Mouse (Mus musculus) kidney, postnatal 0 days (tissue): Measurements from ENCODE around the gene Lkaaear1. TPM values are rescaled to one million over a fixed set of nuclear protein-coding genes. Genes with fewer than 3 reads are reported as not detected.

Experiments used
- ATAC-seq: fragments of 200-750 bp; cut with Nextera tagmentation; replicated peaks from 2 replicates; pipeline ENCODE4 v1.8.0; 2017; ENCODE audit warnings: low read depth, moderate number of reproducible peaks, moderate TSS enrichment, moderate library complexity; ENCODE audit not compliant: low FRiP score
- DNase-seq: peaks from one replicate; pipeline ENCODE4 v3.0.0-alpha.2; 2016; ENCODE audit warnings: low spot score
- H3K27ac ChIP-seq: fragments of 300-500 bp; sonication (generic); 2 replicates; pipeline ENCODE4 v1.5.1; 2014; ENCODE audit warnings: mild to moderate bottlenecking
- H3K27me3 ChIP-seq: fragments of 300-500 bp; sonication (generic); 2 replicates; pipeline ENCODE4 v1.6.1; 2014; ENCODE audit warnings: low read length, mixed read lengths; ENCODE audit not compliant: insufficient read depth
- H3K36me3 ChIP-seq: fragments of 300-500 bp; sonication (generic); 2 replicates; pipeline ENCODE4 v1.6.1; 2014; ENCODE audit warnings: low read length, mixed read lengths; ENCODE audit not compliant: insufficient read depth
- H3K4me1 ChIP-seq: fragments of 300-500 bp; sonication (generic); replicated peaks from 2 replicates; pipeline ENCODE4 v1.6.1; 2014; ENCODE audit warnings: antibody characterized with exemption, low read length, mixed read lengths; ENCODE audit not compliant: insufficient read depth
- H3K4me2 ChIP-seq: fragments of 300-500 bp; sonication (generic); 2 replicates; pipeline ENCODE4 v1.6.1; 2014; ENCODE audit warnings: mild to moderate bottlenecking, low read length, moderate library complexity, mixed read lengths
- H3K4me3 ChIP-seq: fragments of 300-500 bp; sonication (generic); replicated peaks from 2 replicates; pipeline ENCODE4 v1.5.1; 2014; ENCODE audit warnings: low read depth, low read length
- H3K9ac ChIP-seq: fragments of 300-500 bp; sonication (generic); 2 replicates; pipeline ENCODE4 v1.6.1; 2014; ENCODE audit warnings: low read depth, low read length
- H3K9me3 ChIP-seq: fragments of 300-500 bp; sonication (generic); replicated peaks from 2 replicates; pipeline ENCODE4 v1.6.1; 2016; ENCODE audit warnings: low read length, inconsistent platforms, mixed read lengths
- CTCF ChIP-seq: IDR thresholded peaks from 2 replicates; pipeline ENCODE4 v1.5.1; 2016; ENCODE audit warnings: antibody characterized with exemption, low read depth, mild to moderate bottlenecking, moderate library complexity
- WGBS: fragments of 180-500 bp; shearing (Covaris S2); extraction: QIAGEN DNeasy Blood & Tissue Kit; methylation state at CpG from one replicate; pipeline ENCODE4 v1.1.7; 2014; 5-methylcytosine and 5-hydroxymethylcytosine counted together
- polyA plus RNA-seq: library from polyadenylated mRNA; unstranded; fragments of >200 nt; fragmentation: Nextera tagmentation; extraction: Ambion mirVana; gene quantifications from 2 replicates; pipeline ENCODE4 v1.2.1, GENCODE M21; 2015

The Lkaaear1 gene
- polyA plus RNA-seq, 1 experiment from 2014 or later: not detected

DNA sequence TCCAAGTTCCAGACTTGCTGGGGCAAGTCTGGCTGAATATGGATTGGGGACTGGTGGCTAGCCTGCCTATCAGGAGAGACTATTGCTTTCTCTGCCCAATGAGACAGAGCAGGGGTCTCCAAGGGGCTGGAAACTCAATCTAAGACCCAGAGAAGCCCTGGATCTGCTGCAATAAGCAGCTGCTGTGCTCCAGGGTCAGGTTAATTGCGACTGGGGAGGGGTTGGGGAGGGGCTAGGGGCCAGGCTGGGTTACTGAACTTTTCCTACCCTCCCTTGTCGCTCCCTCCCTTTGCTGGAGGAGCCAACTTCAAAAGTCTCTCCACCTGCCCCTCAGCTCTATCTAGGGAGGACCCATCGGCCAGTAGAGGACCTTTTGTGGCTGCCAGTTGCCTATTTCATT lies 41.5 kb downstream of the Lkaaear1 start, which contains the start of gene Gm29797:
Gene Gm29797 (plus strand): TSS at position 301 of the 400 bp plus-strand sequence.
- Histone ChIP-seq H3K4me2 (no peak within 1 kb of the TSS), H3K9me3 (no peaks in the 10 kb centered on the region), H3K9ac (no peak within 1 kb of the TSS), H3K27me3 (no peaks in the 10 kb centered on the region), H3K27ac (no peak within 1 kb of the TSS), H3K4me3 (no peak within 1 kb of the TSS), H3K4me1 (no peaks in the 10 kb centered on the region), H3K36me3 (peaks cover 34% of the 10 kb centered on the region)
- 63% methylated on average over 3 of the region's 3 CpGs for WGBS
- ATAC-seq (no peak), DNase-seq (no peak)
- TF ChIP-seq CTCF: no peak

DNA sequence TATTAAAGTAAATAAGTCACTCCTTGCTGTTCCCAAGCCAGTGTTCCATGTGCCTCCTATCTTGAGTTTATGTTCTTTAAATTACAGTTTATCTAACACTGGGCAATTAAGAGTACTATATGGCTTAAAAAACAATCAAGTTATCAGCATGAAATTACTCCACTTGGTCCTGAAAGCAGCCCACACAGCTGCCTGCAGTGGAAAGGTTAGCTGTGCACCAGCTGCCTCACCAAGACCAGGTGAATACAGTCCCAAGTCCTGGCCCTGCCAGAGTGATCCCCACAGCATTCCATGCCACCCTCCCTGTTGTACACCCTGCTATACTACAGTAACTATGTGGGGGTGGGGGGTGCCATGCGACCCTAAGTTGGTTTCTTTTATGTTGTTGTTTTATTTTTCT lies 44.7 kb downstream of the Lkaaear1 start:
- no peak overlapping the region for H3K4me2 ChIP-seq
- ATAC-seq (no peak), DNase-seq (no peak)
- no peak for TF ChIP-seq CTCF
- H3K9ac ChIP-seq: no peak overlapping the region
- no peaks in the 10 kb centered on the region for H3K27me3 ChIP-seq
- H3K4me3 ChIP-seq: no peak overlapping the region
- WGBS: 91% methylated on average over 1 of the region's 1 CpGs
- no peaks in the 10 kb centered on the region for H3K9me3 ChIP-seq
- H3K36me3 ChIP-seq: peaks cover 57% of the 10 kb centered on the region
- H3K27ac ChIP-seq: no peak overlapping the region
- no peaks in the 10 kb centered on the region for H3K4me1 ChIP-seq

DNA sequence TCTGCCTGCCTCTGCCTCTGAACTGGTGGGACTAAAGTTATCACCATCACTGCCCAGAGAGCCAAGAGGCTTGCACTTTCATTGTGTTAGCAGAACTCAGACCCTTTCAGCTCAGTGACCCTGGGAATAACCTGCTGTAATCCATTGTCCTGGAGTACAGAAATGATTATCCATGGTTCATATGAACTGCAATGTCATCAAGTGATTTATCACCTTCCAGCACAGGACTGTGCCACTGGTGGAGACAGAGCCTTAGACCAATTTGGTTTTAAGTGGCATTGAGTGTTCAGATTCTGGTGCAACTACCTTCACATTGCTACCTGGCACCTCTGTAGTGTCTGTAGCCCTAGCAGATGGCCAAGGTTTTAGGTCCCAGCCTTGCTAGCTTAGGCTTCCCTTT lies 45.2 kb downstream of the Lkaaear1 start:
- DNase-seq: no peak
- Histone ChIP-seq H3K9ac (no peak overlapping the region), H3K4me3 (no peak overlapping the region), H3K27ac (no peak overlapping the region), H3K4me2 (no peak overlapping the region), H3K9me3 (no peaks in the 10 kb centered on the region), H3K36me3 (peaks cover 61% of the 10 kb centered on the region), H3K27me3 (no peaks in the 10 kb centered on the region), H3K4me1 (no peaks in the 10 kb centered on the region)
- TF ChIP-seq CTCF: no peak
- ATAC-seq: no peak

DNA sequence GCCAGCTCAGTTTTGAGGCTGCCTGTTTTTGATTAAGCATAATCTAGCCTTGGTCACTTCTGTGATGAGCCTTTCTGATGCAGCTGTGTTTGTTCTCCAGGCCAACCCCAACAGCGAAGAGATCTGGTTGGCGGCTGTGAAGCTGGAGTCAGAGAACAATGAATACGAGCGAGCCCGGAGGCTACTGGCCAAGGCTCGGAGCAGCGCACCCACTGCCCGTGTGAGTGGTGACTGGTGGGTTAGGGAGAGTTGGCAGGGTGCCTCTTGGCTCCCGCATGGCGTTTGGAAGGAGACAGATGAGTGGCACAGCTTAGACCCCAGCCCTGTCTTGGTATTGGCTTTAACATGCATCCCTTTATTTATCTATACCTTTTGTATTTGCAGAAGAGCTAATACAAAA lies 49.3 kb downstream of the Lkaaear1 start:
- ATAC-seq: no peak
- Histone ChIP-seq H3K9me3 (no peaks in the 10 kb centered on the region), H3K4me2 (no peak overlapping the region), H3K4me1 (no peaks in the 10 kb centered on the region), H3K36me3 (peaks cover 75% of the 10 kb centered on the region), H3K27ac (no peak overlapping the region), H3K27me3 (no peaks in the 10 kb centered on the region), H3K4me3 (no peak overlapping the region), H3K9ac (no peak overlapping the region)
- WGBS: 96% methylated on average over 10 of the region's 10 CpGs
- no peak for DNase-seq
- TF ChIP-seq CTCF: no peak

Other genes with a start within 250 kb of the Lkaaear1 start
- 15.6 and 17.8 TPM in 2 replicates for gene Zbtb46, start 239.0 kb downstream of the Lkaaear1 start, polyA plus RNA-seq
- gene Abhd16b, start 205.2 kb downstream of the Lkaaear1 start, polyA plus RNA-seq: 0.12 and 0.17 TPM in 2 replicates
- 140 and 144 TPM in 2 replicates for gene Tpd52l2, start 201.3 kb downstream of the Lkaaear1 start, polyA plus RNA-seq
- 70.5 and 79.5 TPM in 2 replicates for gene Dnajc5, start 178.0 kb downstream of the Lkaaear1 start, polyA plus RNA-seq
- 45.6 and 46.5 TPM in 2 replicates for gene Uckl1, start 113.5 kb downstream of the Lkaaear1 start, polyA plus RNA-seq
- gene Prpf6, start 106.6 kb downstream of the Lkaaear1 start, polyA plus RNA-seq: 46.3 and 52.2 TPM in 2 replicates
- 30.0 and 30.3 TPM in 2 replicates for gene Zfp512b, start 105.6 kb downstream of the Lkaaear1 start, polyA plus RNA-seq
- 26.9 and 27.4 TPM in 2 replicates for gene Samd10, start 99.2 kb downstream of the Lkaaear1 start, polyA plus RNA-seq
- not detected in 2 replicates for gene Gm29797, start 41.4 kb downstream of the Lkaaear1 start, polyA plus RNA-seq
- 56.6 and 62.2 TPM in 2 replicates for gene Sox18, start 26.8 kb downstream of the Lkaaear1 start, polyA plus RNA-seq
- 22.6 and 23.4 TPM in 2 replicates for gene Tcea2, start 18.1 kb downstream of the Lkaaear1 start, polyA plus RNA-seq
- gene Rgs19, start 4.5 kb downstream of the Lkaaear1 start, polyA plus RNA-seq: 38.9 and 41.7 TPM in 2 replicates
- gene Oprl1, start 16.6 kb upstream of the Lkaaear1 start, polyA plus RNA-seq: 0.19 and 0.25 TPM in 2 replicates
- not detected in 2 replicates for gene Myt1, start 64.9 kb upstream of the Lkaaear1 start, polyA plus RNA-seq
- 39.5 and 41.7 TPM in 2 replicates for gene Pcmtd2, start 139.4 kb upstream of the Lkaaear1 start, polyA plus RNA-seq
- 55.4 and 58.2 TPM in 2 replicates for gene Polr3k, start 165.9 kb upstream of the Lkaaear1 start, polyA plus RNA-seq